Mouse (Mus musculus) olfactory bulb, adult 2 months (tissue): ENCODE measurements around the gene F11r.

Experiments used
- CTCF ChIP-seq: fragments of 200-500 bp; IDR thresholded peaks from 2 replicates; pipeline ENCODE4 v1.5.1; 2012; ENCODE audit warnings: low read depth, mild to moderate bottlenecking, low read length, moderate library complexity; ENCODE audit not compliant: insufficient read depth
- POLR2A ChIP-seq: fragments of 200-500 bp; IDR thresholded peaks from 2 replicates; pipeline ENCODE4 v1.6.1; 2012; ENCODE audit warnings: mild to moderate bottlenecking, low read depth, low read length, moderate library complexity; ENCODE audit not compliant: insufficient read depth

DNA sequence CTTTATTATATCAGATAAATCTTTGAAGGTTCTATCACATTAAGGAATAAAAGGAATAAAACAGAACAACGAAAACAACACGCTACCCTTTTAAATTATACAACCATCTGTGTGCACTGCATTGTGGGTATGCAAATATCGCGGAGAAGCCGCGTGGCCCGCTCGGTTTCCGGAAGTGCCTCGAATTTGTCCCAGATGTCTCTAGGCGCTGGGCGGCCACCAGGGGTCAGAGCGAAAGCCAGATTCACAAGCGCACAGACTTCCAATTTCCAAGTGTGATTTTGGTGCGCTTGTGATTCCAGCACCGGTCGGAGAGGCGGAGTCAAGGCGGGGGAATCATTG is 65.9 kb downstream of the F11r start, which contains the start of gene Alyref2:
- peak; percentile 78; the same call in 1 of the 2 replicates for TF ChIP-seq CTCF
- no peak for TF ChIP-seq POLR2A
